Mouse (Mus musculus) ZHBTc4 (cell line): ENCODE measurements around the gene Ankrd17.
"Not testable (repeated sequence)": the region's sequence is repeated elsewhere in the genome, so short reads cannot be mapped to it uniquely, and the experiment has no call there.

Experiments
- DNase-seq: peaks from one replicate; pipeline ENCODE4 v3.0.0-alpha.2; 2011; ENCODE audit warnings: low read depth, low spot score

Gene Ankrd17

DNA sequence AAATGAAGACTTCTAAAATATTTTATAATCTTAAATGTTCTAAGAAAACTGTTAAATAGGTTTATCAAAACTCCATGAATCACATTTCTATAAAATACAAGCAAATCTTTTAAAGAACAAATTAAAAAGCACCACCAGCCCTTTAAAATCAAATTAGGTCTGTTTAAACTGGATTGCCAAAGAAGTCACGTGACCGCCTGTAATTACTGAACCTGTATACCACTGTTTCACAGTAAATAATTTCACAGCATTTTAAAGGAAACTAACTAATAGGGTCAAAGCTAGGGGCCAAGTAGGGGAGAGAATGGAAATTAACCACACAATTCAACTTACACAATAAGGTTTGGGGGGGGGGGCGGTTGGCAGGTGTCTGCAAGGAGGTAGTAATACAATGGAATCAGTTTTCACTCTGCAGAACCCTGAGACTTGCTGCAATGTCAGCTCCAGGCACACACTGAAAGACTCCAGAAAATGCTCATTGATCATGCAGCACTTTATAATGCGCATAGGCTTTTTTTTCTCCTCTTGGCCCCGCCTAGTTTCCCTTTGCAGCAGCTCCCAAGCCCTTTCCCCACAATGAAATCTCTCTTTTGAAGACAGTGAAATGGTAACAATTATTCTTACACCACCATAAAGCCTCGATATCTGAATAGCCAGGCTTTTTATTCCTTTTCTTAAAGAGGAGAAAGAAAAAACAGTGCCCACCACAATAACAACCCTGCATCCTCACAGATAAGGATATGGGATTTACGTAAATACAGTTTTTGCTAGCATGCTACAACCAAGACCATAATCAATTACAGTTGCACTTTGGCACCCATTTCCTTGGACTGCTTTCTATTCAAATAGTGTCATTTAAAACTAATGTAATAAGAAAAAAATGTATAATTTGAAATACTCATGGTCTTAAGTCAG, 27.9 kb downstream of the Ankrd17 start:
- DNase-seq: peak; percentile 21

DNA sequence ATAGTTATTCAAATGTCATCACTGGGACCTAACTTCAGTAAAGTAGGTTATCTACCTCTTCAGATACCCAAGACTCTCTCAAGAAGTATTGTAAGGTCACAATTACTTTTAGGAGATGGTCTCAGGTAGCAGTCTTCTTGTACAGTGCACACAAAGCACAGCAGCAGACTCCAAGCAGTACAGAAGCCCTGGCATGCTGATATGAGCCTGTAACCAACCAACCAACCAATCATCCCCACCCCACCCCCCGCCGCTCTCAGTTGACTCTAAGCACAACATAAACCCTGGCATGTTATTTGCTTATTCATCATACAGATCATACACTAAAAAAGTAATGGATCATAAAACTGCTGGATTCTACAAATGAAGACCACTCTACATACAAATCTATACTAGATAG, 33.9 kb downstream of the Ankrd17 start:
- DNase-seq: no peak

DNA sequence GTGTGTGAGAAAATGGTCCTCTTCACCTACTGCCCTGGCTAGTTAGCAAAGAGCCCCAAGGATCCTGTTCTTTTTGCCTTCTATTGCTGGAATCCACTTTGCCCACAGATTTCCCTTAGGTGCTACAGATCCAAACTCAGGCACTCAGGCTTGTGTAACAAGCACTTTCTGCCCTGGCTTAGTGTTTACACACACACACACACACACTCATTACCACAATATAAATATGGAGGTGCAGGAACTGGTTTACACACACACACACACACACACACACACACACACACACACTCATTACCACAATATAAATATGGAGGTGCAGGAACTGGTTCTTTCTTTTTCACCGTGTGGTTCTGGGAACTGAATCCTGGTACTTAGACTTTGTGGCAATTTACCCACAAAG, 35.3 kb downstream of the Ankrd17 start:
- DNase-seq: no peak

DNA sequence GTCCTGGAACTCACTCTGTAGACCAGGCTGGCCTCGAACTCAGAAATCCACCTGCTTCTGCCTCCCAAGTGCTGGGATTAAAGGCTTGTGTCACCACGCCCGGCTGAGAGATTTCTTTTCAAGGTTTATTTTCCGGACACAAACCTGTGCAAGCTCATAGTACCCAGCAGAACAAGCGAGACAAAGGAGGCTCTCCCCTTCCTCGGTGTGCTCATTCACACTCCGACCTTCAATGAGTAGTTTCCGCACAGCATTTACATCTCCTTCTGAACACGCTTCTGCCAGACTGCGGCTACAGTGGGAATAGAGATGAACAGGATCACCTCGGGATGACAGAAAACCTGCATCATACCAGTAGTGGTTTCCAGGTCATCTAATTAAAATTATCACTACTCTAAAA, 68.0 kb downstream of the Ankrd17 start:
- DNase-seq: peak; percentile 53

DNA sequence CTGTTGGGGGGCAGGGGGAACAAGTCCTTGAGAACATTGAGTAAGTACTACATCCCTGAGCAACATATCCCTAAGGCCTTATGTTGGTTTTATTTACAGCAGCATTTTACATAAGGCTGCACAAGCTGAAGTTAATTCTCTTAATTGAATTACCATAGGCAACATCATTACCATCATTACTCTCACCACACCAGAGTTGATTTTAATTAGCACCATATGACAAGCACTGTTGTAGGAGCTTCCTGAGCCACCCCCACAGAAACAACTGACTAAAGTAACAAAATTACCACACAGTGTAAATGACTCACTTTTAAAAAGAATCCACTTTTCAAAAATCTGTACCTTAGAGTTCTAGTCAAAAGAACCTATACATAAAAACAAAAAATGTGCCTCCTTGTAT, 76.5 kb downstream of the Ankrd17 start:
- DNase-seq: no peak

DNA sequence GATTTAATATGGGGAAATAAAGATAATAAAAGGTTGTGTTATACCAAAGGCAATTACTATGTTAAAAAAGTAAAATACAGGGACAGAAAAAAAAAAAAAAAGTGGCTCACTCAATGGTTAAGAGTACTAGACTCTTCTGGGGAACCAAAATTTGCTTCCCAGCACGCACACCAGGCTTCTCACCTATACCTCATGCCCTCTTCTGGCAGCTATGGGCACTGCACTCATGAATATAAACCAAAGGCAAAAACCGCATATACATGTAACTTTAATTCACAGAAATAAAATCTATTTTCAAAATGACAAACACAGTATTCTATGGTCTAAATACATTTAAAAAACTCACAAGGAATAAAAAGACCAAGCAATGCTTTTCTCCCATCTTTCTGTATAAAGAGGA, 79.8 kb downstream of the Ankrd17 start:
- peak; percentile 63 for DNase-seq

DNA sequence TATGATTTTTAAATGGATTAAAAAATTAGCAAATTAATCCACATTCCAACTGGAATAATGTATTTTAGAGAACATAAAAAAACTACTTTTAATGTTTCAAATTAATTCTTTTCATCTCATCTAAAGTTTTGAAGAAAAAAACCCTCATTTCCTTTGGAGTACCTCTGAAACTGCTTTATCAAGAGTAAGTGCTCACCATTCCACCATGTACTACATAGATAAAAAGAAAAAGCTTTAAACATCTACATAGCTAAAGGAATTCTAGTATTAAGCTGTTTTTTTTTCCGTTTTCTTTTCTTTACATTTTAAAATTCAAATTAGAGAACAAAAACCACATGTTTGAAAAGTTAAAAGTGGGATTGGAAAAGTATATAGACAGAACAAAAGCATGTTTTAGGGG, 86.3 kb downstream of the Ankrd17 start:
- DNase-seq: no peak

DNA sequence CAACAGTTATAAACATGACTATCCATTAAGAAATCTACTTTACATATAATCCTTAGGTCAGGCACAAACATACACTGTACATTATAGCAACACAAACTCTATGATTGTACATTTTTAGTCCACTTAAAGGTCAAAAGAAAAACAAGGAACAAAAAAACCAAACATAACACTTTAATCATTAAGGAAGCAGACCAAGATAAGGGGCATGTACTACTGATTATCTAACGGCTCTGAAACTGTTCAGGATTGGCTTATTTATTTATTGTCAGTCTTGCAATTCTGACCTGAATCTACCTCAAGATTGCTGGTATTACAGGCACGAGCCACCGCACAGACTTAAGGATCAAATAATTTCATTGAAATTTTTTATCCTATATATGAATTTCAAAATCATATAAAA, 87.0 kb downstream of the Ankrd17 start:
- no peak for DNase-seq

DNA sequence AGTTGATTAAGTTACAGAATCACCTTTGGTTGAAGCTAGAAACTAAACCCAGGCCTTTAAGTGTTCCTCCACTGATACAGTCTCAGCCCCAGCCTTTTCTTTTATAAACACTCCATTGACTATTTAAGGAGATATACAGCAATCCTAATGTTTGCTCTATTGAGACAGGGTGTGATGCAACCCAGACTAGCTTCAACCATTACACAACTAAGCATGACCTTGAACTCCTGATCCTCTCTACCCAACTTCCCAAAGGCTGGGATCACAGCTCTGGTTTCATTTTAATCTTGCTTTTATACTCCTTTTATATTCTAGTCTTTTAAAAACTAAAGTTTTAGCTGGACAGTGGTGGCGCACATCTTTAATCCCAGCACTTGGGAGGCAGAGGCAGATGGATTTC, 88.9 kb downstream of the Ankrd17 start:
- no peak for DNase-seq

DNA sequence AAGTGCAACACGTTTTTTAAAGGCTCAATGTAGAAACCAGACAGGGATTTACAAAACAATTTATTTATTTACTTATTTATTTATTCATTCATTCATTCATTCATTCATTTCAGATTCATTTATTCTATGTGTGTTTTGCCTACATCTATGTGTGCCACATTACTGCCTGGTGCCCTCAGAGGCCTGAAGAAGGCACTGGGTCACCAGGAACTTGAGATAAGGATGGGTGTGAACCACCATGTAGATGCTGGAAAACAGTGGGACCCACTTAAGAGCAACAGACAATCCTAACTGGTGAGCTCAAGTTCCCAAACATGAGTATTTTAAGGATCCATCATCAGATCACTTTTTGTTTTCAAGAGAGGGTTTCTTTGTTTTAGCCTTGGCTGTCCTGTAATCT, 91.6 kb downstream of the Ankrd17 start:
- DNase-seq: no peak

DNA sequence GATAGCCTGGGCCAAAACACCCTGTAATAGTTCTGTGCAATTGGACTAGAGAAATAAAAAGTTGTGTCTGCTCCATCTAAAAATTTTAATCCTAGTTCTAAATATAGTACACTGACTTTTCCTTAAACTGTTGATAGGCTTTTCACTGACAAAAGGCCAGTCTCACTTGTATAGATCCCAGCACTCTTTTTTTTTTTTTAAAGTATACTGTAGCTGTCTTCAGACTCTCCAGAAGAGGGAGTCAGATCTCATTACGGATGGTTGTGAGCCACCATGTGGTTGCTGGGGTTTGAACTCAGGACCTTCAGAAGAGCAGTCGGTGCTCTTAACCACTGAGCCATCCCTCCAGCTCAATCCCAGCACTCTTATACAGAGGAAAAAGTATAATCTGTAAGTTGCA, 104.1 kb downstream of the Ankrd17 start:
- not testable (repeated sequence) for DNase-seq

DNA sequence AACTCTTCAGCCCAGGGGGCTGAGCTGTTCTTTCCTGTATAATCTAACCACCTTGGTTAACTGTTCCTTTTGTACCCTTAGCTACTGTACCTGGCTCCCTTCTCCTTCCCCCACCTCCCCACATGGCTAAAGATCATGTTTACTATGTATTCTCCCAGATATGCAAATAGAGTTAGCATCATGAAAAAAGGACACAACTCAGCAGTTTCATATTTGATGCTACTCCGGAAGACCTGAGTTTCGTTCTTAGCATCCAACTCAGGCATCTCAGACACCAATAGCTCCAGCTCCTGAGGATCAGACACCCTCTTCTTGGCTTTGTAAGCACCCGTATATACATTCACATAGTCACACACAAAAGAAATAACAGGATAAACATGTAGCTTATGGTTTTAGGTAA, 109.4 kb downstream of the Ankrd17 start:
- no peak for DNase-seq

DNA sequence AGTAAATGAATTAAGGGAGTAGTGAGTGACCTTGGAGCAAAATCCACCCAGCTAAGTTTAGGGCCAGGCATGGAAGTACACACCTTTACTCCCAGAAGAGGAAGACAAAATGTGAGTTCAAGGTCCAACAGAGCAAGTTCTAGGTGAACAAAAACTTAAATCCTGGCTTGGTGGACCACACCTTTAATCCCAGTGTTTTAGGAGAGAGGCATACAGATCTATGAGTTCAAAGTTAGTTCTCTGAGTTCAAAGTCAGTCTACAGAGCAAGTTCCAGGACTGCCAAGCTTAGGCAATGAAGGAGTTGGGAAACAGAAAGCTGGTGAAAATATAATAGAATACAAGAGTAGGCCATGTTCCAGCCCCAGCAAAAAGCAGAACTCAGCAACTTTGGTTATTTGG, 118.9 kb downstream of the Ankrd17 start:
- peak; percentile 60 for DNase-seq

DNA sequence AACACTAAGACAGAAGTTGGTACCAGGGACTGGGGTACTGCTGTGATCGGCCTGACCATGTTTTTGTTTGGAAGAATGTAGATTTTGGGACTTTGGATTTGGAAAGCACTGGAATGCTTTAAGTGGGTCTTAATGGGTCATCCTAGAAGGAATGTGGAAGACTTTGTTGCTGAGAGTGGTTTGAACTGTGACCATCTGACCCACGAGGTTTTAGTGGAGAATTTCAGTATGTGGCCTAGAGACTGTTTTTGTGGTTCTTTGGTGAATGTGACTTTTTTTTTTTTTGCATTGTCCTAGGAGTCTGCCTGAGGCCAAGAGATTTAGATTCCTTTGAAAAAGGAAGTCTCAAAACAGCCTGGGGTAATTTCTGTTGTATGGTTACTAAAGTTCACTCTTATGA, 119.4 kb downstream of the Ankrd17 start:
- peak; percentile 88 for DNase-seq

DNA sequence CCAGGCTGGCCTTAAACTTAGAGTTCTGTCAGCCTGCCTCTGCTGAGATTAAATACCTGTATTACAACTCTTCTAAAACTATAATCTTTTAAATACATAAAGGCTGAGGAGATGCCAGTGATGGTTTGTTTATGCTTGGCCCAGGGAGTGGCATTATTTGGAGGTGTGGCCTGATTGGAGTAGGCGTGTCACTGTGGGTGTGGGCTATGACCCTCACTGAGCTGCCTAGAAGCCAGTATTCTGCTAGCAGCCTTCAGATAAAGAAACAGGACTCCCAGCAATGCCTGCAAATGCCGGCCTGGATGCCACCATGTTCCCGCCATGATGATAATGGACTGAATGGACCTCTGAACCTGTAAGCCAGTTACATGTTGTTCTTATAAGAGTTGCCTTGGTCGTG, 119.8 kb downstream of the Ankrd17 start:
- DNase-seq: peak; percentile 88

DNA sequence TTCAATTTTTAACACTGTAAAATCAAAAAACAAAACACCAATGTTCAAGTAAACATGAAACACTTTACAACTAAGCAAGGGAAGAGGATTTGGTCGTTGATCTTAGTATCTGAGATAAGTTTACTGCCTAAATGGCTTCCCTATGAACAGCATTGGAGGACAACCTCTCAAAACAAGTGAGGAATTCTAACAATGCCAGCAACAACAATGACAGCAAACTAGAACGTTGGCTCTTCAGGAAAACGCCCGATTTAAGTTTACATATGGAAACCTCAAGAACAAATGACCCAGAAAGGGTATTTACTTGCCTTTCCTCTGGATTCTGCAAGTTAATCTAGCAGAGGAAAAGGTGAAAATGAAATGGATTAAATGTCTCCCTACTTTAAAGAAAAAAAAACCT, 121.0 kb downstream of the Ankrd17 start:
- DNase-seq: peak; percentile 84

DNA sequence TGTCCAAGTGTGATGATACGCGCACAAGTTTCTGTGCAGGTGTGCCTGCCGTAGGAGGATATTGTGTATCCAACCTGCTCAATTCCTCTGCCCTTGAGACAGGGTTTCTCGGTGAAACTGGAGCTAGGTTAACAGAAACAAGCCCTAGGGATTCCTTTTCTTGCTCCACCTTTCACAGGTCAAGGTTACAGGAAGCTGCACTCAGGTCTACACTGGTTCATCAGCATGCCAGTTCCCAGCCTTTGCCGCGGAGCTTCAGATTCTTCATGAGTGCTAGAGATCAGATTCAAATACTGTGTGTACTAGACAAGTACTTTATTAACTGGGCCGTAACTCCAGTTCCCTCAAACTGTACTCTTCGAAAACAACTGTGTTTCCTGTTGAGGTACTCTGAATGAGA, 131.2 kb downstream of the Ankrd17 start:
- DNase-seq: peak; percentile 88

DNA sequence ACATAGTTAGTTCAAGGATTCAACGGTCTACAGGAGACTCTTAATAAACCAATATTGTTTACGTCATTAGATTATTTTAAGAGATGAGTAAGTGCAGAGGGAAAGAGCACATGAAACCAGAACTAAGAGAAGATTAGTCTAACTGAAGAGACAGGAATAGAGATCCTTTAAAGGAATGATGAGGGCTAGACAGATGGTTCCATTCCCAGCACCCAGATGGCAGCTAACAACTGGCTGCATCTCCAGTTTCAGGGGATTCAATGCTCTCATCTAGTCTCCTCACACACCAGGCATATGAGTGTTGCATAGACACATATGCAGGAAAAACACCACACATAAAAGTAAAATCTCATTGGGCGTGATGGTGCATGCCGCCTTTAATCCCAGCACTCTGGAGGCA, 133.1 kb downstream of the Ankrd17 start:
- no peak for DNase-seq

DNA sequence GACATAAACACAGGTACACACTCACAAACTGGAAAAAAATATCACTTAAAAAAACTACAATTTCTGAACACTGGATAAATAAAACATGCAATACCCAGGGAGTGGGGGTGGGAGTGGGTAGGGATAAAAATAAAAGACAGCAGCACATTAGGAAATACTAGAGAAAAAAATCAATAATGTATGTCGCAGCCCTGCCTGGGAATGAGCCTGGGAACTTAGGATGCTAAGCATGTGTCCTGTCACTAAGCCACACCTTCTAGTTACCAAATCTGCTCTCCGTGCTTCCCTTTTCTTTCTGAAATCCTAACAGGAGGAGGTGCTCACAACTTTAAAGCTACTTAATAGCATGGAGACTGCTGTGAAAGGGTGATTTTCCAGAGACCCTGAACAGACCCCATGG, 136.6 kb downstream of the Ankrd17 start:
- no peak for DNase-seq

DNA sequence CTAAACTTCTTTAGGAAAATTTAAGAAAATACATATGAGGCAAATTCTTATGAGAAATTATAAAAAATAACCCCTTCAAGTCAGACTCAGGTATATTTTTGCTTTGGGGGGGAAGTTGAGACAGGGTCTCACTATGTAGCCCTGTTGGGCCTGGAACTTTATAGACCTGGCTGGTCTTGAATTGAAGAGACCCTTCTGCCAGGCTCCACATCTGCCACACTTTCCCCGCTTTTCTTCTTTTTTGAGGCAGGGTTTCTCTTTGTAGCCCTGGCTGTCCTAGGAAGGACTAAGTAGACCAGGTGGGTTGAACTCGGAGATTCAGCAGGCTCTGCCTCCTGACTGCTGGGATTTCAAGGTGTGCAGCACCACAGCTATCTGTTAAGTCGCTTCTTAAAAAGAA, 139.7 kb downstream of the Ankrd17 start:
- no peak for DNase-seq

DNA sequence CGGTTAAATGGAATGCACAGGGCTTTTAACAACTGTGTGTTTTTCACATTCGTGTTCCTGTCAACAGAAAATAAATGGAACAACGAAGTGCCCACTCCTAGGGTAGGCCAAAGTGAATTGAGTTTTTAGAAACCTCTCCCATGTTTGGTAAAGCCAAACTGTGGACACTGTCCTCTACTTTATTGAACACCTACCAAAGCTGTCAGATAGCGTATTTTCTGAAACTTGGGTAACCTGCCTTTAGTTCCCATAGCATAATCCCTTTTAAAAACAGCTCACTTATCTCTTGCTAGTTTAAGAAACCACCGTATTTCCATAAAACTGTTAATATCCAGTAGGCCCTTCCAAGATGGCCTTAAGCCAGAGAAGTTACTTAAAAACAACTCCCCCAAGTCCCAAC, 141.6 kb downstream of the Ankrd17 start:
- DNase-seq: no peak

DNA sequence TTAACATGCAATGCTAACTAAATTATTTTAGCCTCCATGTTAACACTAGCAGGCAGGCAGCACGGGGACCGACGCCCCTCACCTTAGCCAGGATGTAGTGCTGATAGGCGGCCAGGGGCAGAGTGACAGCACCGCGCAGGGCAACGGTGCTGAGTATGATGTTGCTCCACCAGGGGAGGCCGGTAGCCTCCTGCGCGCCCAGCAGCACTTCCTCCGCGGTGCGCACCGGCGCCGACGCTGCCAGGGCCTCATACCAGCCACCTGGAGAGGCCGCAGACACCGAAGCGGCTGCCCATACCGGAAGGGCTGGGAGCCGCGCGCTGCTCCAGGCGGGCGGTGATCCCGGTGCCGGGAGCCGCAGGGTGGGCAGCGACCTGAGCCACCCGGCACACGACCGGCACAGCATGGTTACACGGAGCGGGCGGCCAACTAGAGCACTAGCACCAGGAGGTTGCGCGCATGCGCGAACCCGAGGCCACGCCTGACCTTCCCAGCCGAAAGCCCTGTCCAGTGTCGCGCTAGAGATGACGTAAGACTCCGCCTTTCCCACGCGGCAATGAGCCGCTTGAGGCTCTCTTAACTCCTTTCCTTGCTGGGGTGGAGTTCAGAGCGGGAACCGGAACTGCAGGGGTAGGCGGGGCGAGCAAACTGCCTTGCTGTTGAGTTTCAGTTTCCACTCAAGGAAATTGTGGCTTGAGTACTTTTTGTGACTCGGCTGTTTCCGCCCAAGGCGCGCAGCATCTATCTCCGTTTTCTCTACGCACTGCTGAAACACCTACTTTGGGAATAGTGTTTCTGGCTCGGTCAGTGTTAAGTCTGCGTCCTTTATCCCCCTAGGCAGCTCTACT, 142.6 kb downstream of the Ankrd17 start, which contains the start of gene Cox18:
Cox18 (minus strand) TSS at position 468 of the 848 bp plus-strand sequence.
- DNase-seq: peak; percentile 100

DNA sequence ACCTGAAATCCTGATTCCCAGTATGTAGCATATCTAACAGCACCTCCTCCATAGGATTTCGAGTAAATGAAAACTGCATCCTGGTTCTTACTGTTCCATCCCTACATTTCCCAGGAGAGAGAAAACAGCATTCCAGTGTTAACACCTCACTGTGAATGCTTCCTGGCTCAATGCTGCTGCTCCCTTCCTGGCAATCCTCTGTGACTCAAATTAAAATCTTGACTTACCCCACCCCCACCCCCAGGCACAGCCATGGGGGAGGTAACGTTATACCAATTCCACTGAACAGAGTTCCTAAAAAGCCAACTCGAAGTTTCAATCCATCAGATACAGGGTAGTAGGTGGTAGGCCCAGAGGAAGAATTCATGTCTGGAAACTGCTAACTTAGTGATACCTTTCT, 143.4 kb downstream of the Ankrd17 start:
- peak; percentile 26 for DNase-seq
